Mouse (Mus musculus) lung, postnatal 0 days (tissue): ENCODE results near the gene Tiparp.

Source experiments
- CTCF ChIP-seq: IDR thresholded peaks from 2 replicates; pipeline ENCODE4 v1.5.1; 2016; ENCODE audit warnings: antibody characterized with exemption, mild to moderate bottlenecking
- EP300 ChIP-seq: IDR thresholded peaks from 2 replicates; pipeline ENCODE4 v1.6.1; 2016; ENCODE audit warnings: antibody characterized with exemption, mild to moderate bottlenecking, control low read depth

GRCm38 (mm10) chr3:65603392-65604055 is 75.3 kb downstream of the Tiparp start:
- no peak for TF ChIP-seq CTCF
- peak; percentile 89 for TF ChIP-seq EP300
